In genomic region chr17:26939178-26939972, GRCm38 (mm10) we compare ENCODE assay signal across 8 mouse cellular contexts. TPM values are rescaled to one million over a fixed set of nuclear protein-coding genes. Genes with fewer than 3 reads are reported as not detected.
DNase-seq lines count a peak whose midpoint lies in the region; ATAC-seq and TF ChIP-seq lines count a peak whose summit lies in the region.

TSS of gene Cuta (minus strand) at chr17:26939569.

- TF ChIP-seq CTCF in gastrocnemius, adult 2 months (IDR thresholded peaks at IDR 0.05): no peak
- no peak for TF ChIP-seq CTCF in hindbrain, postnatal 0 days (IDR thresholded peaks at IDR 0.05; ENCODE audit: low read depth)
- TF ChIP-seq CTCF in left cerebral cortex, adult 2 months (IDR thresholded peaks at IDR 0.05): no peak

- peak within 1 kb of the TSS; percentile 88 for H3K4me3 ChIP-seq in gastrocnemius, adult 2 months
- H3K4me3 ChIP-seq in hindbrain, postnatal 0 days (ENCODE audit: low read length): peak within 1 kb of the TSS; percentile 65
- peak within 1 kb of the TSS; percentile 88 for H3K4me3 ChIP-seq in left cerebral cortex, adult 2 months

- H3K4me2 ChIP-seq in hindbrain, postnatal 0 days (ENCODE audit: low read depth, low read length): peak within 1 kb of the TSS; percentile 97

- H3K36me3 ChIP-seq in hindbrain, postnatal 0 days (ENCODE audit: insufficient read depth, low read length): peaks cover 4% of the 10 kb centered on the region

- peak; percentile 100 for DNase-seq in ZHBTc4 (ENCODE audit: low read depth, low spot score)
- peak; percentile 100 for DNase-seq in gastrocnemius, adult 2 months
- DNase-seq in hindbrain, postnatal 0 days (ENCODE audit: low spot score): peak; percentile 100
- DNase-seq in left cerebral cortex, adult 2 months (ENCODE audit: extremely low spot score in 1 of 2, low spot score in 2 of 2): peak; percentile 99 to 100
- peak; percentile 99 to 100 for DNase-seq in right cerebral cortex, adult 2 months (ENCODE audit: low spot score in 2 of 2)
- peak; percentile 99 for DNase-seq in urinary bladder, postnatal 14 days (ENCODE audit: low spot score)

- no peaks in the 10 kb centered on the region for H3K9me3 ChIP-seq in hindbrain, postnatal 0 days (ENCODE audit: low read length)

- peak within 1 kb of the TSS; percentile 97 for H3K27ac ChIP-seq in gastrocnemius, adult 2 months
- peak within 1 kb of the TSS; percentile 89 for H3K27ac ChIP-seq in hindbrain, postnatal 0 days
- peak within 1 kb of the TSS; percentile 96 for H3K27ac ChIP-seq in left cerebral cortex, adult 2 months

- ATAC-seq in common myeloid progenitor, adult 5-6 weeks (replicated peaks; ENCODE audit: low read depth, poor library complexity, severe bottlenecking): peak; percentile 88
- ATAC-seq in hindbrain, postnatal 0 days: peak; percentile 95
- peak; percentile 96 for ATAC-seq in megakaryocyte, adult 5-6 weeks (ENCODE audit: poor library complexity, severe bottlenecking)

- H3K27me3 ChIP-seq in hindbrain, postnatal 0 days (ENCODE audit: insufficient read depth, low read length): no peaks in the 10 kb centered on the region

- peak within 1 kb of the TSS; percentile 57 for H3K9ac ChIP-seq in hindbrain, postnatal 0 days (replicated peaks; ENCODE audit: low read length)

- intact Hi-C loops in gastrocnemius, adult 2 months (cut with DNase I): no loop called here
- intact Hi-C loops in left cerebral cortex, adult 2 months (cut with DNase I): no loop called here

- WGBS in hindbrain, postnatal 0 days: under 1% methylated on average over 70 of the region's 70 CpGs

- H3K4me1 ChIP-seq in hindbrain, postnatal 0 days (ENCODE audit: insufficient read depth, low read length): 0 out of 2 replicates have a peak, but pooled peaks cover 20% of the 10 kb centered on the region

RNA-seq across cellular contexts. Expression of gene Cuta, which starts in this region (rescaled TPM):
- 58.4 and 70.4 TPM in 2 replicates for total RNA-seq in common myeloid progenitor, adult 5-6 weeks (2017)
- 100 to 1,000 TPM in 1 of 2 experiments, 10 to 100 TPM in 1; 93.8 to 104 TPM for total RNA-seq in gastrocnemius, adult 2 months (2021)
- total RNA-seq in hindbrain, postnatal 0 days (2014; rRNA removed): 59.0 and 63.8 TPM in 2 replicates
- 149 and 152 TPM in 2 replicates for polyA plus RNA-seq in hindbrain, postnatal 0 days (2015; fragmentation: Nextera tagmentation; extraction: Ambion mirVana)
- total RNA-seq in left cerebral cortex, adult 2 months (2021): 100 to 1,000 TPM; 103 to 110 TPM
- total RNA-seq in megakaryocyte, adult 5-6 weeks (2015): 138 and 155 TPM in 2 replicates
- 56.9 and 73.0 TPM in 2 replicates for total RNA-seq in megakaryocyte, adult 5-6 weeks (2017)

Comparison
In these comparisons a context has a peak if more than half of its experiments do, and no peak if none do; other contexts are left out.
1. Peak in every context shown above with its lines: DNase-seq, ATAC-seq, H3K4me3 ChIP-seq and H3K27ac ChIP-seq.